Mouse (Mus musculus) hindlimb bud, embryonic 11.5 days (tissue): ENCODE measurements at regions not wholly inside any gene's neighbourhood (a gene's known extent, or its start where the extent isn't known, plus 50 kb on each side); places are given as distances from the start of the nearest gene placed in this dataset.

Source experiments
- DNase-seq: peaks from one replicate; pipeline ENCODE4 v3.0.0-alpha.2; 2012; ENCODE audit warnings: low read depth, low spot score; ENCODE audit errors: extremely low spot score

DNA sequence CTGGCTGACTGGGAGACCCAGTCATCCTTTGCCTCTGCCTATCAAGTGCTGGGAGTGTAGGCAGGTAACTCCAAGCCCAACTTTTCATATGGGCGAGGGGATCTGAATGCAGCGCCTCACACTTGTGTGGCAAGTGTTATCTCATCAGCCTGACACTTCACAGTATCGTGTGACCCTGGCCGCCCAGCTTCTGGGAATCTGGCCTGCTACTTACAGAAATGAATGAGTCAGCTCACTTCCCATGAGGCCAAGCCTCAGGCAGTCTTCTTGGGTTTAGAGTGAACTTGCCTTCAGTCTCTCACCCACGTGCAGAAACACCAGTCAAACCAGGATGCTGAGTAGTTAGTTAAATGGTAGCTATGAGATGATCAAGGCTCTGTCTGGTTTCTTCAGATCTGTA lies 156.5 kb downstream of the En1 start:
- DNase-seq, result no peak

DNA sequence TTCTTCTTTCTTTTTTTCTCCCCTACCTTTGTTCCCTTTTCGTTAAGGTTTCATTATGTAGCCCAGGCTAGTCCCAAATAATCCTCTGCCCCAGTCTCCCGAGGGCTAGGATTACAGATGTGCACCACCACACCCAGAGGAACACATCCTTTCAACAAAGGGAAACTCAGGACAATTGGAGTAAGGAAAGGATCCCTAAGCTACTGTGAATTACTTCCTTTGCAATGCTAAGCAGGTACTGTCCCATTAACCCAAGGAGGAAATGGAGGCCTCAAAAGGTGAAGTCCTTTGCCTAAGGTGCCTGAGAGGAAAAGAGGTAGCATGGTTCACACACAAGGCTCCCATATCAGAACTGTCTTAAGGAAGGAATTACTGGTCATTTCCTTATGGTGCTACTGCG lies 157.2 kb downstream of the En1 start:
- DNase-seq, result no peak

DNA sequence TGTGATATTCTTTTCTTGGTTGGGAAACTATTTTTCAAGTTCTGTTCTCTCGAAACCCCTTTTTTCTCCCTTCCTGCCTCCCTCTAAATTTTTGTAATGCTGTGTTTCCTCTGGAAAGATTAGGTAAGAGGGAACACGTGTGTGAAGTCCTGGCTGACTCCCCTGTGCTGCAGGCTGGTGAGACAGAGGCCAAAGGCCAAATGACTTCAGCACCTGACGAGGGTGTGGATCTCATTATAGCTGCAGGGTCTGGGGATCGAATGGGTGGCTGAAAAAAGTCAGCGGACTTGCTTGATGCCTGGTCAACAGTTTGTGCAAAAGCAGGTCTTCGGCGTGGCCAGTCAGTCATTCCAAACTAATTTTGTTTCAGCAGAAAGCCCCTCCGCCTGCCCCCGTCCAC lies 159.1 kb downstream of the En1 start:
- peak; percentile 69 for DNase-seq

DNA sequence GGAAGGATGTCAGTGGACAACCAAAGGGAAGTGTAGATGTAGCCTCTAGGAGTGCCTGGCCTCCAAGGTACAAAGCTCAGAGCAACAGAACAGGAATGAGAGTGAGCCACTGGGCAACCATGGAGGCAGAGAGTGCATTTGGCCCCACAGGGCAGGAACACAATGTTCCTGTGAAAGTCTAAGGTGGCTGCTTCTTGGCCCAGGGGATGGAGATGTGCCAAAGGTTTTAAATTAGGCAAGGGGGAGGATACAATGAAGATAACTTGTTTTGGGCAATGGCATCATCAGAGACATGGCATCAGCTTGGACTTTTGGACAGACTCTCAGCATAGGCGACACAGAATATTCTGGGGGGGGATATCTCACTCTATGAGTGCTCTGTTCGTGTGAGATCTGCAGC lies 160.3 kb downstream of the En1 start:
- no peak for DNase-seq

DNA sequence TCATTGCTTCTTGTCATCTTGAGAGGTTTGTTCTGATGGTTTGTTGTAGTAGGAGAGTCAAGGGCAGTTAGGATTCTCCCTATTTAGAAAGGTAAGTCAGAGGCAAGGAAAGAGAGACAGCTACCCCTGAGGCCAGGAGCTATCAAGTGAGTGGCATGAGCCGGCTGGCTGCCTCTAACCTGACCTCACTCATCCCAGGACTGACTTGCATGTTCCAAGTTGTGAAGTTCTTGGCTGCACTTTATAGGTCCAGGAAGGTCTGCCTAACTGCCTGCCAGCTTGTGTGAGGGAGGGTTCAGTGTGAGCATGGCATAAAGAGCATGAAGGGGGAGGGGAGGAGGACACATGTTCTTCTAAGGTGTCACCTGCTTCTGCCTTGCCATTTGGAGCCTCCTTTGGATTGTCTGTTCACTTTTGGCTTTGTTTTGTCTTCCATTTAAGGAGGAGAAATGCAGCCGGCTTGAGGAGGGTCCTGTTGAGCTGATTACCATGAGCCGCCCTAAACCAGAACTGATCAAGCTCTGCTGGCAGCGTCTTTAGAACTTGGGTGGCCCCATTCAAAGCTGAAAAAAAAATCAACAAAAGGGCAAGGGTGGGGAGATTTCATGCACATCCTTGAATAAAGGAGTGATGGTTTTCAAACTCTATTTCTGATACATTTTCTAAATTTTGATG lies 160.8 kb downstream of the En1 start:
- no peak for DNase-seq

DNA sequence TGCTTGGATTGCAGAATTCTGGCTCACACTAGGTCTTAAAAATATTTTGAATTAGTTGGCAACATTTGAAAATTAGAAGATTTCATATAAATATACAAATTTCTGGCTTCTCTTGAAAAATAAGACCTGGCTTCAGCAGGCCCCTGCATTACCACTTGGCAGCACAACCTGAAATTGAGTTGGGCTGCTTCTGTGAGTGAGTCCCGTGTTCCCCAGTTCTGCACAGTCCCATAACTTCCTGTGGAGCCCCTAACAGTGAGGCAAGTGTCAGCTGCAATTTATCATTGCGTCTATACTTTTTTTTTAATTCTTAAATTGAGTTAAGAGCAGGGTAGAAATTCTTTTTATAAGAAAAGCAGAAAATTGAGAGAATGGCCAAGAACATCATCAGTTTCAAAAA lies 164.8 kb downstream of the En1 start:
- DNase-seq, result no peak

DNA sequence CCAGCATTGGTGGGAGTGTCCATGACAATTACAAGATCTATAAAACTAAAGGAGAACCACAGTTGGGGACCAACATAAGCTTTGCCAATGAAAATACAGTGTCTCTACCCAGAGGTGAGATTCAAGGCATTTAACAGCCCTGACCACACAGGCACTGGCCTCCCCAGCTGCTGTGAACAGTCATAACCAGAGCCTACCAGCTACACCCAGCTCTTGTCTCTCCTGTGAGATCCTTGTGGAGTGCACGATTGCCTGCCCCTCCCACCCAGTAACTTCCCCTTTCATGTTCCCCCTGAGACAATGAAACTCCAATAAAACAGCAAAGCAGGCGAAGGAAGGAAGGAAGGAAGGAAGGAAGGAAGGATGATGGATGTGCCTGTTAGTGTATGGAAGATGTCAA lies 169.1 kb downstream of the En1 start:
- no peak for DNase-seq

DNA sequence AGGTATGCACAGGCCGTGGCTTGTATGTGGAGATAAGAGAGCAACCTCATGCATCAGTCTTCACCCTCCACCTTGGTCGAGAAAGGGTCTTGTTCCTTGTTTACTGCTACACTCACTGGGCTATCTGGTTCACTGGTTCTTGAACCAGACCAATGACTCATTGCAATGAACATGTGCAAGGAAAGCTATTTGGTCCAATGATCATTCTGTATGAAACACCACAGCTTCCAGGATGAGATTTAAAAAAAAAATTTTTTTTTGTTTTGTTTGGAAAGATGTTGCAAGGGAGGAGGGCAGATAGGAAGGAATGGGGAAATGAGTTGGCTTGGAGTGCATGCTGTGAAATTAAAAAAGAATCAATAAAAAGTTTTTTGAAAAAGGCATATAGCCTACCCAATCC lies 174.7 kb downstream of the En1 start:
- no peak for DNase-seq

DNA sequence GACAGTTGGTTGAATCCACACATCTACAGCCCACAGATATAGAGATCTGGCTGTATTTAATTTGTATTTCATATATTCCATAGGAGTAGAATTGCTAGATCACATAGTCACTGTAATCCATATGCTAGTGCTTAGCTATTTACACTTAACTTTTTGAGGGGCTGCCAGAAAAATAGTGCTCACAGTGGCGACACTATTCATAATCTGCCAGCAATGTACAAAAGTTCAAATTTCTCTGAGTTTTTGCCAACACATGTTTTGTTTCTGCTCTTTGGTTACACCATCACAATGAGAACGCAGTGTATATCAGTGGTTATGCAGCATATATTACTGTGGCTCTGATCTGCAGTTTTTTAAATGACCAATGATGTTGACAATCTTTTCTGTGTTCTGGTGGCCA lies 175.2 kb downstream of the En1 start:
- DNase-seq, result no peak

DNA sequence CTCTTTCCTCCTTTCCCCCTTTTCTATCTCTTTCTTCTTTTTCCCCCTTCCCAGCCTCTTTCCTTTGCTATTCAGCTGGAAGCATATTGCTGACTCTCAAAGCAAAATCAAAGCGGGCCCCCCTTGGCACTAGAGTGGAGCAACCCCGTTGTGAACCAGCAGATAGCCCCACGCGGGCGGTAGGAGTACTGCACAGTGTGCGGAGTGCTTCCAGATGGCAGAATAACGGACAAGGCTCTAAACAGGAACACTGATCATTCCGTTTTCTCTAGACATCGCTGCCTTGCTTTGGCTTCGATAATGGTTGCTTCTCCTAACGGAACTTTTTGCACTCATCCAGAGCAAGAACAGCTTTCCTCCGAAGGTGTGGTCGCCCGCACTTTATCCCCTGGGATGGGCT lies 193.0 kb downstream of the En1 start:
- no peak for DNase-seq

DNA sequence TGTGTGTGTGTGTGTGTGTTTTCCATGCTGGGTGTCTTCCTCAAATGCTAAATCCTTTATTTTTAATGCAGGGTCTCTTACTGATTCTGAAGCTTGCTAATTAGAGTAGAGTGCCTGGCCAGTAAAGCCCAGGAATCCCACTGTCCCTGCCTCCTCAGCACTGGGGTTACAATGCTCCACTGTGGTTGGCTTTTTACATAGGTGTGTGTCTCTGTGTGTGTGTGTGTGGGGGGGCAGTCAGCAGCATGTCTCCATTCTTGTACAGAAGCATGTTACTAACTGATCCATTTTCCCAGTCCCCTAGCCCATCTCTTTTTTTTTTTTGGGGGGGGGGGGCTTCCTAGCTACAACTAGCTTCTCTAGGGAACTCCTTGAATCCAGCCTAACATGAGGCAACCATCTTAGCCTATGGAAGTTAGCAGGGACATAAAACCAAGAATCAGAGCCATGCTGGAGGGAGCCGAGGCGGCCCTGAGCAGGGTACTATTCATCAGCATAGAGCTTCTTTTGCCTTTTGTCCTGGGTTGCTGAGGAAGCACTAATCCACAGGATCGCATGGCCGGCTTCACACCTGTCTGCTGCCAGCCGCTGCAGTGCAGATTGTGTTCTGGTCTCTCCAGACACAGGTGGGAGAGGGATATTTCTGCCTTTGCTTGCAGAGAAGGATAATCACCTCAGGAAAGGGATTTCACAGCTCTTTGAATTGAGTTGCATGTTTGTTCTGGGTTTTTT lies 199.2 kb downstream of the En1 start:
- DNase-seq, result no peak

DNA sequence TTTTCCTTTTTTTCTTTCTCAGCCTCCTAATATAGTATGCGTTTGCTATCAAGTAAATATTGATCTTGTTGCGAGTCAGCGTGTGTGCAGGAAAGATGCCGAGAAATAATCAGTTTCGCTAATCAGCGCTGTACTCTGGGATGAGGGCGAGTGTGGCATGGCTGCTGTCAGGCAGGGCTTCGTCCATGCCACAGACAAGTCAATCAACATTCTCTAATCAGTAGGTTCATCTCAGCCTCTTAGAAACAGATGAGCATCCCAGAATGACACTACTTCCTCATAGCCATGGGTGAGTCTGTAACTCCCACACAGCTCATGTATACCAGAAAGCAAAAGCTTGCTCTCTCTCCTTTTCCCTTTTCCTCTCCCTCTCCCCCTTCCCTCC lies 199.8 kb downstream of the En1 start:
- DNase-seq, result no peak

DNA sequence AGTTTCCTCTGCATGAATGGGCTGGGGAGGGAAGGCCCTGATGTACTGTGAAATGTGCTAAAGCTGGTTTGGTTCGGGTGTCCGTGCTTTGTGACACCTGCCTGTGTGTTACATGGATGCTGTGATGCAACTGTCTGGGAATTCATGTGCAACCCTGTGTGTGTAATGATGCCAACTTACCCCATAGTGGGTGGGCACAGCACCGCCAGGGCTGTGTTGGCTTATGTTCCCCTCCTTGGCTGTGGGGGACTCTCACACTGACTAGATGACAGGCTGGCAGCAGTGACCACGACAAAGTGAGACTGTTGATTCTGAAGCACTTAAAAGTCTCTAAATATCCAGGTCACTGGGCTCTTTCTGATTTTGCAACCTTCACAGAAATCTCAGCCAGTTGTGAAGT lies 212.2 kb downstream of the En1 start:
- DNase-seq, result no peak

DNA sequence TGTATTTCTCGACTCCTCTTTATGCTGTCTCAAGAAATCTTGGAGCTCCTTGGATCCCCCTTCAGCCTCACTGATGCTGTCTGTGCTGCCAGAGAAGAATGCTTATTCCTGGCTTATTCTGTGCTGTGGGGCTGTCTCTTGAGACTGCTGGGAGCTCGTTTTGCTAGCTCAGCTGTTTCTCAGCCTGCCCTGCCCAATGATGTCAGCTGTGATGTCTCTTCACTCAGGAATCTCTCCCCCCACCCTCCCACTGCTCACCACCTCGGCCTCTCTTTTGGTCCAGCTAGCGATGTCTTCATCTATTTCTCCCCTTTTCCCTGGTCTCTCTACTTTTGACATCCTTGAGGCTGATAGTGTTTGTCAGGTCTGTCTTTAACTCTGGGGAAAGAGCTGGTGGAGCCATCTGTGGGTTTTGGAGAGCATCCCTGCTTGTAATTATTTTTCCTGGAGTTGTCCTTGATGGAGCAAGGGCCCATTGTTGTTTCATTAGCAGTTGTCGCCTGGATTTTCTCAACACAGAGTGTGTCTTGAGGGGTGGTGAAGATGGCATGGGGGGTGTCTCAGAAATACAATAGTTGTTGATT lies 214.1 kb downstream of the En1 start:
- DNase-seq, result no peak

DNA sequence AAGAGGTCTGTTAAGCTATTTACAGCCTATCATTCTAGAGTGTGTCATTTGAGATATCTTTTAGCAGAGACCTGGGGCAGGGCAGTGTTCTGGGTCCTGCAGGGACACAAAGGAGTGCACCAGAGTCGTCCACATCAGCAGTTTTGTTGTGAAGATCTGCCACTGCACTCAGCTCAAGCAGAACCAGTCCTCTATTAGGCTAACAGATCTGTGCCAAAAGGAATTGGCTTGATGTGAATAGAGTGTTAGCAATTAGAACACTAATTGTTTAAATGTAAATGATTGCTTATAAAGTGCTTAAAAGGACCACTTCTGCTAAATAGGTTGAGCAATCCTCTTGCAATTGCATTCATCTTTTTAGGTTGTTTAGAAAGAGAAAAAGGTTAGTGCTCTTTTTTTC lies 215.3 kb downstream of the En1 start:
- no peak for DNase-seq

DNA sequence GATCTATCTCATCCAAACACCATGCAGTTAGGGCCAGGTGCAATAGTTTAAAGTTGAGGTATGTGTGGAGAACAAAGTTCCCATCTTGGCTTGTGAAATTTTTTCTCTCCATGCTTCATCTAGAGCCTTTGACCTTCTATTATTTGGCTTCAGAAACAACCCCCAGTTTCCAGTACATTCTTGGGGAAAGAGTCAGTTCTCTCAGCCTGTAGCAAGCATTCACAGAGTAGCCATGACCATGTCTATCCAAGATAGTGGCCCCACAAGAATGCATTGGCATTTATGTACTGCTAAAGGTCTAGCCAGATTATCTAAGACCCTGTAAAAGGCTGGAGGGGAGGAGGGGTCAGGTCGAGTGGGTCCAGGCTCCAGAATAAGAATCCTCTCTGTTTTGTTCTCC lies 229.8 kb downstream of the En1 start:
- DNase-seq, result no peak

DNA sequence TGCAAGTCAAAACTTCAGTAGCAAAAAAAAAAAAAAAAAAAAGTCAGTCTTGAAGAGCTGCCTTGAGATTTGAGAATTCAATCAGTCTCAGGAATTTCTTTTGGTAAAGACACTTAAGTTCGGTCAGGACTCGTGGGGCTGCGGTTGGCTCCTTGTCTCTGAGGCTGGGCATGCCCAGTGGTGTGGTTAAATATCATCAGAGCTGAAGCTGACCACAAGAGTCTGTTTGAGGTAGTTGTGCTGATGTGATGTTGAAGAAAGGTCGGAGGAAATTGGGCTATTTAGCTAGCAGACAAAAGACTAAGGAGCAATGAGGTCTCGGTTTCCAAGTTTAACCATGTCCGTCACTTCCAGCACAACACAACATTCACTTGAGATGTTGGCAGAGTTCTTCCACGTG lies 240.4 kb downstream of the En1 start:
- DNase-seq, result no peak

DNA sequence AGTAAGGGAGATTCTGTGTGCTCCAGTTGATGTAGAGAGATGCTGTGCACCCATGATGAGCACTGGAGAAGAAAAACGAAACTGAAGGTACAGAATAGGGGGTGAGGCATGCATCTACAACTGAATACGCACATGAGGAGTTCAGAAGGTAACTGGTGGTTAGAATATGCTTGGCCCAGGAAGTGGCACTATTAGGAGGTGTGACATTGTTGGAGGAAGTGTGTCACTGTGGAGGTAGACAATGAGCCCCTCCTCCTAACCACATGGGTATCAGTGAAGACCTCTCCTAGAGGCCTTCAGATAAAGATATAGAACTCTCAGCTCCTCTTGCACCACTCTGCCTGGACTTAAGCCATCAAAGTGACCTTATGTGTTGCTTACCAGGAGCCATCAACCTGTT lies 243.9 kb downstream of the En1 start:
- no peak for DNase-seq

DNA sequence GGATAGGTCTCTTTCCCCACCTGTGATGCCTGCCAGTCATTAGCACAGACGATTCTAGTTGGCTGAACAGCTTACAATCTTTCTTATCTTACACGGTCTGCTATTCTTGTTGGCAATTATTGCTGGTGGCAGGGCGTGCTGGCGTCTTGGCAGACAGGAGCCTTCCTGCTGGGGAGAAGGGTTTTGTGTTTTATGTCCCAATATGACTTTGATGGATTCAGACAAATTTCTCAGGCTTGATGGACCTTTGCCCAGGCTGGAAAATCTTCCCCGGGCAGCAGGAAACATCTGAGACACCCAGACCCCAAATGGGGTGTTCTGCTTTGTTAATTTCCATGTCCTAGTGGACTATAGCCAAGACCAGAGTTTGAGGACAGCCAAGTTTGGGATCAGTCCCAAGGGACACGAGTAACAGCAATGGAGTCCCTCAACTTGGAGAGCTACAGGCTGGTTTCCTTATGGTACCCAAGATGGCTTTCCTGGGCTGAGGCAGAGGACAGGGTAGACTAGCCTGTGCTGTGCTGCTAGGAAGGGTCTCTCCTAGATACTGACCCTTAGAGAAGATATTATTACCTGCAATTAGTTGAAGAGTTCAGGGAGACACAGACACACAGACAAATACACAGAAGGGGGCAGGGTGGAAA lies 249.8 kb downstream of the En1 start:
- no peak for DNase-seq

DNA sequence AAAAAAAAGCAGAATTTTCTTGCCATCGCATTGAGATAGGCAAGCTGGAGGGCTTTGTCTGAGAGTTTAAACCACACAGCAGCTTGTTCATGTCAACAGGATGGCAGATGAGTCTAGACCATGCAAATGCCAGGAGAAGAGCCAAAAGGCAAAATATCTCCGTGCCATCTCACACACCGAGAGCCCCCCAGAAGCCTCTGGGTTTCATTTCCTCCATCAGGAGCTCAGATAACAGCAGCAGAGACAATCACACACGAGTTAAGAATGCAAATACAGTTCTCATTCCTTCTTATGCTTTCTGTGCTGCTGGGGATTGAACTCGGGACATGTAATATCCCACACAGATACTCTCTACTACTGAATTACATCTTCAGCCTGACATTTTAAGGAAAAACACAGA lies 255.3 kb downstream of the En1 start:
- DNase-seq, result no peak

DNA sequence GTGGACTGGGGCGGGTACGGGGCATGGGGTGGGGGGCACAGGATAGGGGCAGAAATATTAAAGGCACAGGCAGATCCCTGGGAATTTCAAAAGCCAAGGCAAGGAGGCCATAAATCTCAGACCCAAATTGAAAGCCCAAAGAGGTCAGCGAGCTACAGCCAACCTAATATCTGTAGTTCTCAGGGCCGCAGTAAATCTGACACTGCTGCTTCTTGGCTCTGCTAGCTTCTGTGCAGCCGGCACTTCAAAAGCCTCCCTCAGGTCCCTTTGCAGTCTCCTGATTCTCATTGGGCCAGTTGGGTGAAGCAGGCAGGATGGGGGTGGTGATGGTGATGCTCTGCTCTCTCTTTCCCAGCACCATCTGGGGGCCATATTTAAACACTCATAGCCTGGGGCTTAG lies 257.3 kb downstream of the En1 start:
- DNase-seq, result no peak

DNA sequence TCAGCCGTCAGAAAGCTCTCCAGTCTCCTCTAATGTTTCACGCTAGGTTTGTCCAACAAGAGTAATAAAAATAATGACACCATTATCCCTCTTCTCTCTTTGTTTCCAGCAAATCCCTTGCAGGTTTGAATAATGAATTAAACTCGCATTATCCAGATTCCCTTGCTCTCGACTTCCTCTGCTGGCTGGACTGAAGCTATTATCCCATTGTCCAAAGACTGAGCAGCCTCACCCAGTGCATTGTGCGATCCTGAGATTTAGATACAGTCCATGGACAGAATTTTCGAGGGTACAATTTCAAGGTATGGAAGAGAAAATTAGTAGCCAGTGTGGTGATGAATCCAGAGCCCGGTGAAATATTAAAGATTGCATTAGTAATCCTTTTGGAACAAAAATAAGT lies 270.3 kb downstream of the En1 start:
- DNase-seq, result no peak
